Mouse (Mus musculus) cerebellum, adult 2 months (tissue): ENCODE results near the gene Osbp2.

Experiments used
- CTCF ChIP-seq: fragments of 200-500 bp; IDR thresholded peaks from 2 replicates; pipeline ENCODE4 v1.5.1; 2011; ENCODE audit warnings: low read depth, mild to moderate bottlenecking, control low read depth, low read length, moderate library complexity, borderline replicate concordance; ENCODE audit not compliant: insufficient read depth
- POLR2A ChIP-seq: fragments of 200-500 bp; IDR thresholded peaks from 2 replicates; pipeline ENCODE4 v1.6.1; 2011; ENCODE audit warnings: low read length, control low read depth, borderline replicate concordance; ENCODE audit not compliant: insufficient read depth

DNA sequence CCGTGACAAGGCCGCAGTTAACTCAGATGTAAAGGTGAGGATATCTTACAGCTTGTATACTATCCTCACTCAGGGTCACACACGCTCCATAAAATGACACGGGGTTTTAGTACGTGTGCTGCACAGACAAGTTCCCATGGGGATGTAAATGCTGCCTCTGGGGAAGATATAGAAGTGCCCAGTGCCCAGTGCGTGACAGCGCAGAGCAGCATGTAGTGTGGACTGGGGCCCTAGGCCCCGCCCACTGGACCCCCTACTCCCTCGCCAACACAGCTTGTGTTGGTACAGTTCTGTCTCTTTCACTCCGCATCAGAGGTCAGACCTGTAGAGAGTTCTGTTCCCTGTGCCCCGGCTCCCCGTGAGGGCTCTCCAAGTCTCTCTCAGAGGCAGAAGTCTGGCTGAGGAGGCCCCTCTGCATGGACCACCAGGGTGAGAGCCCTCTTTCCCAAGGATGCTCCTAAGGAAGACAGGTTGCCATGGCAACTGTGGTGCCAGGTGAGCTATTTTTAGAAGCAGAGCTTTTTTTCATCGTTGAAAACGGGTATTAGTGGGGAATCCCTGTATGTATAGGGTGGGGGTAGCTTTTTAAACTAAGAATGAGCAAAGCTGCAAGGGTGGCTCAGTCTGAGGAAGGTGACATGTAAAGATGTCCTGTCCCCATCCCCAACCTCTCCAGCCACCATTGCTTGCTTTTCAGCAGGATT, 129.6 kb downstream of the Osbp2 start:
- no peak for TF ChIP-seq CTCF
- no peak for TF ChIP-seq POLR2A
